In genomic region chr3:39998628-39999027, GRCm38 (mm10) we compare ENCODE assay signal across 9 mouse cellular contexts.
DNase-seq lines count a peak whose midpoint lies in the region; ATAC-seq and TF ChIP-seq lines count a peak whose summit lies in the region.
"Had no signal": no experiment of that assay in that cellular context is flagged by ENCODE, and none has a peak within 500 bp of the region (broad histone marks: within the 10 kb centered on the region; RNA-seq: fewer than 3 reads in every experiment).

No protein-coding gene starts in this region.

- DNase-seq in kidney, adult 18-20 months: peak; percentile 41
- peak; percentile 70 for DNase-seq in R1 (ENCODE audit: low read depth, low spot score)
- peak; percentile 17 to 65 for DNase-seq in cerebellum, postnatal 25 days
- peak; percentile 89 for DNase-seq in hindbrain, postnatal 0 days (ENCODE audit: low spot score)
- no peak for DNase-seq in liver, embryonic 14.5 days (ENCODE audit: low read depth in 3 of 3, low spot score in 3 of 3)
- DNase-seq in right cerebral cortex, adult 2 months (ENCODE audit: low spot score in 2 of 2): peak; percentile 69 to 71

- no peaks in the 10 kb centered on the region for H3K27me3 ChIP-seq in kidney, embryonic 16.5 days (ENCODE audit: insufficient read depth, low read length)
- H3K27me3 ChIP-seq in hindbrain, postnatal 0 days (ENCODE audit: insufficient read depth, low read length): no peaks in the 10 kb centered on the region
- no peaks in the 10 kb centered on the region for H3K27me3 ChIP-seq in liver, embryonic 14.5 days (ENCODE audit: control insufficient read depth, insufficient read depth, low read length)
- H3K27me3 ChIP-seq: limb, embryonic 15.5 days had no signal

- no peak overlapping the region for H3K9ac ChIP-seq in kidney, embryonic 16.5 days (replicated peaks; ENCODE audit: low read length)
- H3K9ac ChIP-seq in hindbrain, postnatal 0 days (replicated peaks; ENCODE audit: low read length): no peak overlapping the region
- no peak overlapping the region for H3K9ac ChIP-seq in liver, embryonic 14.5 days (replicated peaks)
- H3K9ac ChIP-seq: limb, embryonic 15.5 days had no signal

- H3K36me3 ChIP-seq in kidney, embryonic 16.5 days (ENCODE audit: insufficient read depth, low read length): no peaks in the 10 kb centered on the region
- H3K36me3 ChIP-seq in hindbrain, postnatal 0 days (ENCODE audit: insufficient read depth, low read length): no peaks in the 10 kb centered on the region
- H3K36me3 ChIP-seq in liver, embryonic 14.5 days (replicated peaks; ENCODE audit: control insufficient read depth, insufficient read depth, low read depth): no peaks in the 10 kb centered on the region
- H3K36me3 ChIP-seq: limb, embryonic 15.5 days had no signal

- no peak overlapping the region for H3K27ac ChIP-seq in kidney, embryonic 16.5 days (ENCODE audit: low read length)
- H3K27ac ChIP-seq in hindbrain, postnatal 0 days: no peak overlapping the region
- H3K27ac ChIP-seq in liver, embryonic 14.5 days: no peak overlapping the region
- H3K27ac ChIP-seq: limb, embryonic 15.5 days had no signal

- no peak overlapping the region for H3K4me2 ChIP-seq in kidney, embryonic 16.5 days (replicated peaks; ENCODE audit: low read depth, low read length)
- H3K4me2 ChIP-seq in hindbrain, postnatal 0 days (ENCODE audit: low read depth, low read length): no peak overlapping the region
- no peak overlapping the region for H3K4me2 ChIP-seq in liver, embryonic 14.5 days (ENCODE audit: low read depth)
- H3K4me2 ChIP-seq: limb, embryonic 15.5 days had no signal

- H3K4me1 ChIP-seq in kidney, embryonic 16.5 days (ENCODE audit: insufficient read depth, low read length): no peaks in the 10 kb centered on the region
- H3K4me1 ChIP-seq in hindbrain, postnatal 0 days (ENCODE audit: insufficient read depth, low read length): no peaks in the 10 kb centered on the region
- H3K4me1 ChIP-seq in liver, embryonic 14.5 days (replicated peaks; ENCODE audit: control insufficient read depth in 2 of 2, insufficient read depth in 2 of 2, low read length in 1 of 2): no peaks in the 10 kb centered on the region
- H3K4me1 ChIP-seq: limb, embryonic 15.5 days had no signal

- no peak for TF ChIP-seq EP300 in liver, embryonic 14.5 days (IDR thresholded peaks at IDR 0.05; ENCODE audit: low read depth)

- no peak overlapping the region for H3K4me3 ChIP-seq in kidney, embryonic 16.5 days (ENCODE audit: low read length)
- no peak overlapping the region for H3K4me3 ChIP-seq in hindbrain, postnatal 0 days (ENCODE audit: low read length)
- no peak overlapping the region for H3K4me3 ChIP-seq in liver, embryonic 14.5 days (ENCODE audit: insufficient read depth in 1 of 2, low read depth in 2 of 2, low read length in 2 of 2)
- H3K4me3 ChIP-seq: limb, embryonic 15.5 days had no signal

- peak; percentile 75 for TF ChIP-seq CTCF in hindbrain, postnatal 0 days (IDR thresholded peaks at IDR 0.05; ENCODE audit: low read depth)
- peak; percentile 43; the same call in 1 of the 2 replicates for TF ChIP-seq CTCF in liver, embryonic 14.5 days (IDR thresholded peaks at IDR 0.05; ENCODE audit: low read depth)

- ATAC-seq in kidney, embryonic 16.5 days (ENCODE audit: low FRiP score, low TSS enrichment): no peak
- ATAC-seq in hindbrain, postnatal 0 days: no peak
- ATAC-seq in liver, embryonic 14.5 days (ENCODE audit: insufficient read depth): no peak
- ATAC-seq in erythroid progenitor cell, adult 5-6 weeks (replicated peaks; ENCODE audit: low FRiP score, poor library complexity, severe bottlenecking): no peak

- H3K9me3 ChIP-seq in kidney, embryonic 16.5 days (ENCODE audit: low read length): no peaks in the 10 kb centered on the region
- no peaks in the 10 kb centered on the region for H3K9me3 ChIP-seq in hindbrain, postnatal 0 days (ENCODE audit: low read length)
- no peaks in the 10 kb centered on the region for H3K9me3 ChIP-seq in liver, embryonic 14.5 days (ENCODE audit: control insufficient read depth, low read length)
- H3K9me3 ChIP-seq: limb, embryonic 15.5 days had no signal

- WGBS in kidney, embryonic 16.5 days: 38% methylated on average over 5 of the region's 5 CpGs
- WGBS in hindbrain, postnatal 0 days: 35% methylated on average over 5 of the region's 5 CpGs
- WGBS in liver, embryonic 14.5 days (ENCODE audit: insufficient replicate concordance): 35% methylated on average over 5 of the region's 5 CpGs

Comparison
In these comparisons a context has a peak if more than half of its experiments do, and no peak if none do; other contexts are left out.
1. DNase-seq: peak in kidney, adult 18-20 months (single experiment), R1 (single experiment), cerebellum, postnatal 25 days (2 of 2), hindbrain, postnatal 0 days (single experiment) and right cerebral cortex, adult 2 months (2 of 2); none in liver, embryonic 14.5 days (0 of 3).